Mouse (Mus musculus): Measurements from ENCODE around the gene Gli1. TPM values are rescaled to one million over a fixed set of nuclear protein-coding genes. Genes with fewer than 3 reads are reported as not detected.
A peak's percentile ranks its signal among the peaks of the same experiment; 100 is the strongest.

Gene Gli1
- polyA plus RNA-seq, 1 experiment from 2014 or later = 0.32 TPM

GRCm38 (mm10) chr10:127343029-127343428 lies 1.3 kb upstream of the Gli1 start:
- H3K4me1 ChIP-seq (replicated peaks) = peaks cover 35% of the 10 kb centered on the region
- no peak overlapping the region for H3K9ac ChIP-seq
- WGBS (ENCODE audit: insufficient replicate concordance) = 36% methylated on average over 3 of the region's 3 CpGs
- no peak overlapping the region for H3K4me3 ChIP-seq (replicated peaks)
- peaks cover 55% of the 10 kb centered on the region for H3K27me3 ChIP-seq
- H3K4me2 ChIP-seq = no peak overlapping the region
- ATAC-seq (ENCODE audit: insufficient read depth) = no peak
- H3K9me3 ChIP-seq (replicated peaks) = no peaks in the 10 kb centered on the region
- no peaks in the 10 kb centered on the region for H3K36me3 ChIP-seq (replicated peaks)
- no peak overlapping the region for H3K27ac ChIP-seq (replicated peaks)

DNA sequence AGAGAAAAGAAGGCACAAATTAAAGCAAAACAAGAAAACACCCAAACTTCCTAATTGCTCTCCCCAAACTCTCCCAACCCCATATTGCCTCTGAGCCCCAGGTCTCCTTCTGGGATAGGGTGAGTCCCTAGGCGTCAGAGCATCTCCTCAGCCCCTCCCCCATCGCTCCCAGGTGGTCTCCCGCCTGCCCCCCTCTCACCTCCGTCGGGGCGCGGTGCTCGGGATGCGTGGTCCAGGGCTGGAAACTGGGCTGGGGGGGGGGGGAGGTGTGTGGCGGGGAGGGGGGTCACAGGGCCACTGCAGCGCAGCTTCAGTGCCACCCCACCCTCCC lies 449 bp downstream of the Gli1 start:
- no peaks in the 10 kb centered on the region for H3K36me3 ChIP-seq (replicated peaks)
- under 1% methylated on average over 11 of the region's 11 CpGs for WGBS (ENCODE audit: insufficient replicate concordance)
- H3K4me3 ChIP-seq (replicated peaks) = peak overlapping the region; percentile 41
- no peaks in the 10 kb centered on the region for H3K9me3 ChIP-seq (replicated peaks)
- ATAC-seq (ENCODE audit: insufficient read depth) = no peak
- peaks cover 35% of the 10 kb centered on the region for H3K4me1 ChIP-seq (replicated peaks)
- H3K27me3 ChIP-seq = peaks cover 72% of the 10 kb centered on the region
- H3K4me2 ChIP-seq = peak overlapping the region; percentile 70
- no peak overlapping the region for H3K9ac ChIP-seq
- no peak overlapping the region for H3K27ac ChIP-seq (replicated peaks)

- no peak for ATAC-seq (ENCODE audit: insufficient read depth)
- no peaks in the 10 kb centered on the region for H3K36me3 ChIP-seq (replicated peaks)
- peak overlapping the region; percentile 41 for H3K4me3 ChIP-seq (replicated peaks)
- WGBS (ENCODE audit: insufficient replicate concordance) = 2% methylated on average over 27 of the region's 27 CpGs
- H3K4me1 ChIP-seq (replicated peaks) = peaks cover 35% of the 10 kb centered on the region
- no peak overlapping the region for H3K9ac ChIP-seq
- H3K4me2 ChIP-seq = peak overlapping the region; percentile 70
- H3K27ac ChIP-seq (replicated peaks) = no peak overlapping the region
- no peaks in the 10 kb centered on the region for H3K9me3 ChIP-seq (replicated peaks)
- H3K27me3 ChIP-seq = peaks cover 75% of the 10 kb centered on the region
These were observed 1.0 kb downstream of the Gli1 start for GRCm38 (mm10) chr10:127340577-127341359.

DNA sequence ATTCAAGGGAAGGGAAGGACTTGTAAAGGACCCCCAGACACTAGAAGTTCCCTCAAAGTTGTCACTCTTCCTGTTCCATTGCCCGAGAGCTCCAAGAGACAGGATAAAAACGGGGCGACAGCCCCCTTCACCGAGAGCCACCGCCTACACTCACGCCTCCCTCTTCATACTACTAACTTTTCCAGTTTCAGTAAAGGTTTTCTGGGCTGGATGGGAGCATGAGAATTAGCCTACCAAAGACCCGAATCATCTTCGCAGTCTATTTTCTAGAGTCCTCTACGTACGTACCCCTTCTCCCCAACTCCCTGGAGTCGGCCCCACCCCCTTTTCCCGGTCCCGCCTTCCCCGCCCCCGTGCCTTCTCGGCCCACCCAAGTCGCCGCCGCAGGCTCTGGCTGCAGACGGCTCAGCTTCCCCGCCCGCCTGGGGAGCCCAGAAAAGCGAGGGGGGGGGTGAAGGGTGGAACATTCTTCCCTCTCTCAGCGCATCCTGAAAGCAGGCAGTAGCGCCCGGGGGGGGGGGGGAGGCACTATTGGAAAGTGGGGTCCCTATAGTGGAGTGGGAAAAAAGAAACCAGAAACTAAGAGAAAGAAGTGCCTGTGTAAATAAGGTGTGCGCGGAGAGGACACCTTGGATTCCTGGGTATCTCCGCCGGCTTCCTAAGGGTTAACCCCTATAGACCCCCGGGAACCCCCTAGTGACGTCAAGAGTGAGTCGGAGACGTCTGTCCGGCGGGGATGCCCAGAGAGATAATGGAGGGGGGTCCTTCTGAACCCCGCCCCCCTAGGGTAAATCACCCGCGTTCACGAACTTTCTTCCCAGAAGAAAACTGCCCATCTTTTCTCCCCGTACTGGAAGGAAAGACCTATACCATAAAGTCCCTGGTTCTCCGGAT lies 1.8 kb downstream of the Gli1 start:
- Histone ChIP-seq H3K9me3 (replicated peaks) (no peaks in the 10 kb centered on the region), H3K27ac (replicated peaks) (no peak overlapping the region), H3K27me3 (peaks cover 76% of the 10 kb centered on the region), H3K4me2 (peak overlapping the region; percentile 70), H3K4me3 (replicated peaks) (peak overlapping the region; percentile 41), H3K36me3 (replicated peaks) (no peaks in the 10 kb centered on the region), H3K4me1 (replicated peaks) (peaks cover 35% of the 10 kb centered on the region), H3K9ac (peak overlapping the region; percentile 11; the same call in 1 of the 2 replicates)
- under 1% methylated on average over 41 of the region's 42 CpGs for WGBS (ENCODE audit: insufficient replicate concordance)
- ATAC-seq (ENCODE audit: insufficient read depth) = no peak

GRCm38 (mm10) chr10:127338930-127339682 lies 2.7 kb downstream of the Gli1 start:
- peak overlapping the region; percentile 11; the same call in 1 of the 2 replicates for H3K9ac ChIP-seq
- peaks cover 35% of the 10 kb centered on the region for H3K4me1 ChIP-seq (replicated peaks)
- no peaks in the 10 kb centered on the region for H3K36me3 ChIP-seq (replicated peaks)
- peak; percentile 60 for ATAC-seq (ENCODE audit: insufficient read depth)
- peak overlapping the region; percentile 70 for H3K4me2 ChIP-seq
- H3K4me3 ChIP-seq (replicated peaks) = peak overlapping the region; percentile 41
- no peaks in the 10 kb centered on the region for H3K9me3 ChIP-seq (replicated peaks)
- H3K27me3 ChIP-seq = peaks cover 76% of the 10 kb centered on the region
- H3K27ac ChIP-seq (replicated peaks) = no peak overlapping the region
- under 1% methylated on average over 31 of the region's 31 CpGs for WGBS (ENCODE audit: insufficient replicate concordance)

DNA sequence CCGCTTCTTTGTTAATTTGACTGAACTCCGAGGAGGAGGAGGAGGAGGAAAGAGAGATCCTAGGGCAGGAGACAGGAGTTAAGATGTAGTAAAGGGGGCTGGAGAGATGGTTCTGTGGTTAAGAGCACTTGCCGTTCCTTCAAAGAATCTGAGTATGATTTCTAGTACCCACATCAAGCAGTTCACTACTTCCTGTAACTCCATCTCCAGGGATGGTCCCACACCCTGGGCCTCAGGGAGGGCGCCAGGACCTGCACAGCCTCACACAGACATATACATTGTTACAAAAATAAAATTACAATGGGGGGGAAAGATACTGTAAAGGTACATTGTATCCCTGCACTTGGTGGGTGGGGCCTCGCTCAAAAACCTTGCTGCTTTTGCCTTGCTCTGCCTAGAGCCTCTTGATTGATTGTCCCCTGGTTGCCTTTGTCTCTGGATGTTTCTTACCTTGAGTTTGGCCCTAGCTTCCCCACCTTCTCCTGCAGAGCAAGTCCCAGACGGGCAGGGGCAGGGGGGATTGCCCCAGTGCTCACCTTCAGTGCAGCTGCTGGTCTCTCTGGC lies 4.2 kb downstream of the Gli1 start:
- no peak overlapping the region for H3K4me2 ChIP-seq
- no peak overlapping the region for H3K4me3 ChIP-seq (replicated peaks)
- H3K4me1 ChIP-seq (replicated peaks) = peaks cover 35% of the 10 kb centered on the region
- no peak for ATAC-seq (ENCODE audit: insufficient read depth)
- H3K27me3 ChIP-seq = peaks cover 67% of the 10 kb centered on the region
- 54% methylated on average over 6 of the region's 6 CpGs for WGBS (ENCODE audit: insufficient replicate concordance)
- H3K9ac ChIP-seq = no peak overlapping the region
- H3K36me3 ChIP-seq (replicated peaks) = no peaks in the 10 kb centered on the region
- H3K27ac ChIP-seq (replicated peaks) = no peak overlapping the region
- H3K9me3 ChIP-seq (replicated peaks) = no peaks in the 10 kb centered on the region

DNA sequence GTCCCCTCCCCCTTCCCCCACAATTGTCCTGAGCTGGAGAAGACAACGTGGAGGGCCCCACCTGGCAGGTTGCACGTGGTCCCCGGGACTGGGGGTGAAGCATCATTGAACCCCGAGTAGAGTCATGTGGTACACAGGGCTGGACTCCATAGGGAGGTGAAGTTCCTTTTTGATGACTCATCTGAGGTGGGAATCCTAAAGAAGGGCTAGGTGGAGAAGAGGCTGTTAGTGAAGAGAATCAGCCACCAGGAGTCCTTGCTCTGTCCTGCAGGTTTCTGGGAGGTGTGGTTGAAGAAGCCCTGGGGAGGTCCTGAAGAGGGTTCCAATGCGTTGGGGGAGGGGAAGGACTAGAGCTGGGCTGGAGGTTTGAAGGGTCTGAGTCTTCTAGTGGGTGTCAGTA lies 4.8 kb downstream of the Gli1 start:
- H3K27me3 ChIP-seq = peaks cover 61% of the 10 kb centered on the region
- H3K4me2 ChIP-seq = no peak overlapping the region
- no peak overlapping the region for H3K9ac ChIP-seq
- H3K9me3 ChIP-seq (replicated peaks) = no peaks in the 10 kb centered on the region
- H3K36me3 ChIP-seq (replicated peaks) = no peaks in the 10 kb centered on the region
- ATAC-seq (ENCODE audit: insufficient read depth) = no peak
- no peak overlapping the region for H3K27ac ChIP-seq (replicated peaks)
- 44% methylated on average over 5 of the region's 5 CpGs for WGBS (ENCODE audit: insufficient replicate concordance)
- H3K4me1 ChIP-seq (replicated peaks) = peaks cover 29% of the 10 kb centered on the region
- no peak overlapping the region for H3K4me3 ChIP-seq (replicated peaks)

GRCm38 (mm10) chr10:127335271-127335670 lies 6.5 kb downstream of the Gli1 start:
- Histone ChIP-seq H3K27me3 (peaks cover 50% of the 10 kb centered on the region), H3K9ac (no peak overlapping the region), H3K4me3 (replicated peaks) (no peak overlapping the region), H3K27ac (replicated peaks) (no peak overlapping the region), H3K4me1 (replicated peaks) (peaks cover 13% of the 10 kb centered on the region), H3K36me3 (replicated peaks) (no peaks in the 10 kb centered on the region), H3K9me3 (replicated peaks) (no peaks in the 10 kb centered on the region), H3K4me2 (no peak overlapping the region)
- 35% methylated on average over 1 of the region's 1 CpGs for WGBS (ENCODE audit: insufficient replicate concordance)
- no peak for ATAC-seq (ENCODE audit: insufficient read depth)

DNA sequence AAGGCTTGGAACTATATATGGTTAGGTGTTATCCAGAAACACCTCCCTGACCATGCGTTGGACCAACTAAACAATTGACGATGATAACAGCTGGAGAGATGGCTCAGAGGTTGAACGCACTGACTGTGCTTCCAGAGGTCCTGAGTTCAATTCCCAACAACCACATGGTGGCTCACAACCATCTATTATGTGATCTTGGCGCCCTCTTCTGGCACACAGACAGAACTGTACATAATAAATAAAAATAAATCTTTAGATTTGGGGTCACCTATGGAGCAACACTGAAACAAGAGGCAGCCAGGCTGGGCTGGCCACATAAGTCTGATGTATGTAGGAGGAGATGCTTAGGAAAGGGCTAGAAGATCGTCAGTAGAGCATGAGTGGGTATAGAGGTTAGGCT lies 8.6 kb downstream of the Gli1 start:
- no peak overlapping the region for H3K9ac ChIP-seq
- WGBS (ENCODE audit: insufficient replicate concordance) = 40% methylated on average over 5 of the region's 5 CpGs
- no peak overlapping the region for H3K27ac ChIP-seq (replicated peaks)
- no peak for ATAC-seq (ENCODE audit: insufficient read depth)
- no peaks in the 10 kb centered on the region for H3K9me3 ChIP-seq (replicated peaks)
- H3K36me3 ChIP-seq (replicated peaks) = peaks cover 3% of the 10 kb centered on the region; the same call in 1 of the 2 replicates
- no peak overlapping the region for H3K4me2 ChIP-seq
- no peak overlapping the region for H3K4me3 ChIP-seq (replicated peaks)
- H3K27me3 ChIP-seq = peaks cover 29% of the 10 kb centered on the region
- H3K4me1 ChIP-seq (replicated peaks) = no peaks in the 10 kb centered on the region; the same call in none of the 2 replicates

GRCm38 (mm10) chr10:127332211-127332874 lies 9.4 kb downstream of the Gli1 start:
- Histone ChIP-seq H3K27ac (replicated peaks) (no peak overlapping the region), H3K9ac (no peak overlapping the region), H3K4me2 (peak overlapping the region; percentile 38; the same call in 1 of the 2 replicates), H3K9me3 (replicated peaks) (no peaks in the 10 kb centered on the region), H3K4me3 (replicated peaks) (no peak overlapping the region), H3K4me1 (replicated peaks) (no peaks in the 10 kb centered on the region; the same call in none of the 2 replicates), H3K36me3 (replicated peaks) (peaks cover 3% of the 10 kb centered on the region; the same call in 1 of the 2 replicates), H3K27me3 (peaks cover 27% of the 10 kb centered on the region)
- WGBS (ENCODE audit: insufficient replicate concordance) = 32% methylated on average over 31 of the region's 31 CpGs
- ATAC-seq (ENCODE audit: insufficient read depth) = no peak
